In genomic region chr6:55559797-55560196, GRCm38 (mm10) we compare ENCODE assay signal across 20 mouse cellular contexts.
DNase-seq lines count a peak whose midpoint lies in the region; ATAC-seq lines count a peak whose summit lies in the region.
"Had no signal": no experiment of that assay in that cellular context is flagged by ENCODE, and none has a peak within 500 bp of the region (broad histone marks: within the 10 kb centered on the region; RNA-seq: fewer than 3 reads in every experiment).

No protein-coding gene starts in this region.

- intact Hi-C loops in heart, postnatal 14 days (cut with DNase I) = no loop called here

- DNase-seq in frontal cortex, postnatal 14 days (ENCODE audit: low spot score in 2 of 2) = no peak
- DNase-seq in heart, adult 11 months = peak; percentile 68
- no peak for DNase-seq in heart, postnatal 14 days
- peak; percentile 35 for DNase-seq in brain, adult 2 months (ENCODE audit: low read depth, low spot score)
- DNase-seq in layer of hippocampus, adult 18-20 months (ENCODE audit: low spot score in 2 of 2) = no peak
- DNase-seq: adrenal gland, adult 2 months; adrenal gland, adult 8-10 months; adrenal gland, postnatal 10 days; adrenal gland, postnatal 14 days; adrenal gland, postnatal 25 days; adrenal gland, postnatal 36 days; B cell, adult 2 months; cerebellum, adult 11 months; cerebellum, adult 11-12 months; cerebellum, adult 18-20 months; cerebellum, adult 2 months had no signal

- ATAC-seq in frontal cortex, adult (ENCODE audit: low TSS enrichment) = peak; percentile 55
- ATAC-seq: activated CD4-positive, CD25-positive, alpha-beta regulatory T cell, adult 4 months; CD4-positive, CD25-positive, alpha-beta regulatory T cell, adult 4 months; Patski had no signal

Comparison
In these comparisons a context has a peak if more than half of its experiments do, and no peak if none do; other contexts are left out.
1. DNase-seq: peak in heart, adult 11 months (single experiment) and brain, adult 2 months (single experiment); none in frontal cortex, postnatal 14 days (0 of 2), heart, postnatal 14 days (0 of 2) and layer of hippocampus, adult 18-20 months (0 of 2).